Mouse (Mus musculus) naive thymus-derived CD4-positive, alpha-beta T cell, adult 5 months (primary cell): ENCODE measurements around the gene Alox8. TPM values are rescaled to one million over a fixed set of nuclear protein-coding genes. Genes with fewer than 3 reads are reported as not detected.

Experiments
- polyA plus RNA-seq: library from polyadenylated mRNA; unstranded; fragments of 100-300 nt; shearing (Covaris generic); gene quantifications from one replicate; pipeline ENCODE4 v1.2.1, GENCODE M21; 2017

Gene Alox8
- polyA plus RNA-seq, result 0.25 TPM

DNA sequence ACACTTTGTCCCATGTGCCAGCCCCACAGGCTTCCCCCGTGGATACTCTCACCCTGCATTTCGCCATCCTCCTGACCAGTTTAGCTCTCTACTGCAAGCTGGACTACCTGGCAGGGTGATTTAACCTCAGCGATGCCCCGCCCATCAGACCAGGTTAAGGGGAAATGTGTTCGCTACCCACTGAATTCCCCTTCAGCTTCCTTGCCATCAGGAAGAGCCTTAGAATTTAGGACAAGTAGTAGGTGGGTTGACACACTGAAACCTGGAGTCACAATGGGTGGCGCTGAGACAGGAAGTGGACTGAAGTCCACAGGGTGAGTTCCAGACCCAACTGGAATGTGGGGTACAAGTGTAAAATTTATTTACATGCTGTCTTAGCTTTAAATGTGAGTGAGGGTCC lies at the start of gene Alox8:
Gene Alox8 (minus strand): TSS at position 101 of the 400 bp plus-strand sequence.

GRCm38 (mm10) chr11:69236926-69237260 lies 39.2 kb upstream of the Alox8 start, which contains the start of gene Gucy2e:
Gucy2e (minus strand) TSS chr11:69237036.

DNA sequence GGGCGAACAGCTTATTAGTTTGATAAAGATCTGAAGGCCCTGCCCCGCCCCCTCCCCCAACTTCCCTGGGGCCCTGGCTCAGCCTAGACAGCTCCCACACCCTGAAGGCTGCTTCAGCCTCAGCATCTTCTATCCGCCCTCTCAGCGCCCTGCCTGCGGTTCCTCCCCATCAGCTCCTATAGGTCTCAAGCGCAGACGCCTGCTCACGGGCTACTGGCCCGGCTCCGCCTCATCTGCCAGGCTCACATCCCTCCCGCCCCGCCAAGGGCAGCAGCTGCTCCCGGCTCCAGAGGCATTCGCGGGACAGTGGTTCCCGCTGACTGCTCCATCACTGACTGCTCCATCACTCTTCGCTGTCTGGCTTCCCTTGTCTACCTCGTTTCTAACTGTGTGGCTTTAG lies 40.8 kb downstream of the Alox8 start, which contains the start of gene Alox12b:
Gene Alox12b (plus strand): TSS at position 190 of the 400 bp plus-strand sequence.

Other genes with a start within 250 kb of the Alox8 start
- gene Arhgef15, start 240.4 kb downstream of the Alox8 start, polyA plus RNA-seq, result 0.19 TPM
- gene Slc25a35, start 229.7 kb downstream of the Alox8 start, polyA plus RNA-seq, result 10.2 TPM
- gene Rangrf, start 222.7 kb downstream of the Alox8 start, polyA plus RNA-seq, result 10.0 TPM
- gene Pfas, start 189.4 kb downstream of the Alox8 start, polyA plus RNA-seq, result 2.6 TPM
- gene Ctc1, start 181.9 kb downstream of the Alox8 start, polyA plus RNA-seq, result 22.0 TPM
- gene Aurkb, start 152.2 kb downstream of the Alox8 start, polyA plus RNA-seq, result 0.25 TPM
- gene Borcs6, start 138.1 kb downstream of the Alox8 start, polyA plus RNA-seq, result 3.8 TPM
- gene Tmem107, start 127.0 kb downstream of the Alox8 start, polyA plus RNA-seq, result 4.3 TPM
- 265 TPM for gene Vamp2, start 109.4 kb downstream of the Alox8 start, polyA plus RNA-seq
- gene Per1, start 102.6 kb downstream of the Alox8 start, polyA plus RNA-seq, result 80.9 TPM
- gene Hes7, start 77.4 kb downstream of the Alox8 start, polyA plus RNA-seq, result not detected
- not detected for gene 9130213A22Rik, start 75.3 kb downstream of the Alox8 start, polyA plus RNA-seq
- gene Aloxe3, start 71.9 kb downstream of the Alox8 start, polyA plus RNA-seq, result 0.07 TPM
- gene Alox12b, start 40.9 kb downstream of the Alox8 start, polyA plus RNA-seq, result not detected
- gene Gucy2e, start 39.2 kb upstream of the Alox8 start, polyA plus RNA-seq, result 0.04 TPM
- gene Cntrob, start 125.9 kb upstream of the Alox8 start, polyA plus RNA-seq, result 7.7 TPM
- 34.1 TPM for gene Trappc1, start 126.1 kb upstream of the Alox8 start, polyA plus RNA-seq
- gene Kcnab3, start 128.4 kb upstream of the Alox8 start, polyA plus RNA-seq, result 1.3 TPM
- 0.82 TPM for gene Rnf227, start 142.6 kb upstream of the Alox8 start, polyA plus RNA-seq
- gene Chd3, start 171.6 kb upstream of the Alox8 start, polyA plus RNA-seq, result 115 TPM
- 52.5 TPM for gene Naa38, start 197.6 kb upstream of the Alox8 start, polyA plus RNA-seq
- gene Cyb5d1, start 197.8 kb upstream of the Alox8 start, polyA plus RNA-seq, result 23.4 TPM
- gene Tmem88, start 200.4 kb upstream of the Alox8 start, polyA plus RNA-seq, result 1.2 TPM
- 16.0 TPM for gene Kdm6b, start 215.8 kb upstream of the Alox8 start, polyA plus RNA-seq